ENCODE assay signal across 8 mouse cellular contexts in the genomic region with DNA sequence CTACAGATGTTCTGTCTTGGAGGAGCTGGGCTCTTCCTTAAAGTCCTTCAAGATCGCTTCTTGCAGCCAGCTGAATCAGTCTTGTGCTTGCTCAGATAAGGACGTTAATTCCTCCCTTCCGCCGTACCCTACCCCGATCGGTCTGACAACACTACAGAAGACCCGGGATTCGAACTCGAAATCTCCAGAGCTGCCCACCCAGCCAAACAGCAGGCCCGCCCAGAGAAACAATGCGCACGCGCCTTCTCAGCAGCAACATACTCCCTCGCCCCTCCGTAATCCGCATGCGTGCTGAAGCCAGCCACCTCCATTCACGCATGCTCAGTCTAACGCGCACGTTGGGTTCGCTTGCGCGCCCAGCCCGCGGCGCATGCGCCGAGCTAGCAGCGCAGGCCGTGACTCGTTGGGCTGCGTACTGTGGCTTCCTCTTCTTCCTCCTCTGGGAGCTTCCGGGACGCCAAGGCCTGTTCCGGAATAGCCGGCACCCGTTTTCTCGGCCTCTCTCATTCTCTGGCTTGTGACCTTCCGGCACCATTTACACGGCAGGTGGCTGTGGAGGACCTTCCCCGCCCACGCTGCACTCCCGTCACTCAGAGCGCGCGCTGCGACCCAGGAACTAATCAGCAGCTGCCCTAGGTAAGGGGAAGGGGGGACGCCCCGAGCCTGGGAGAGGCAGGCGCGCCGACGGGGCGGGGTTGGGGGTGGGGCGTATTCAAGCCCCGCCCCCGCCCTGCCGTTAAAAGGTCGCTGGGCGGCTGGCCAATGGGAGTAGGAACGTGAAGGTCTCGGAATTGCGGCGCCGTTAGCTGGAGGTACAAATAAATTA. TPM values are rescaled to one million over a fixed set of nuclear protein-coding genes. Genes with fewer than 3 reads are reported as not detected.
DNase-seq lines count a peak whose midpoint lies in the region; ATAC-seq and TF ChIP-seq lines count a peak whose summit lies in the region.

Gene Smg9 (plus strand): TSS at position 364 of the 826 bp plus-strand sequence.

- peak within 1 kb of the TSS; percentile 58 for H3K4me2 ChIP-seq in heart, embryonic 14.5 days (ENCODE audit: low read length)
- peak within 1 kb of the TSS; percentile 90 for H3K4me2 ChIP-seq in liver, embryonic 14.5 days (ENCODE audit: low read depth)
- peak within 1 kb of the TSS; percentile 58 for H3K4me2 ChIP-seq in neural tube, embryonic 11.5 days (ENCODE audit: low read depth)
- H3K4me2 ChIP-seq in stomach, postnatal 0 days (replicated peaks; ENCODE audit: low read depth) = peak within 1 kb of the TSS; percentile 55

- H3K36me3 ChIP-seq in heart, embryonic 14.5 days (ENCODE audit: control insufficient read depth, insufficient read depth, low read length) = peaks cover 24% of the 10 kb centered on the region
- no peaks in the 10 kb centered on the region; the same call in 1 of the 2 replicates for H3K36me3 ChIP-seq in liver, embryonic 14.5 days (replicated peaks; ENCODE audit: control insufficient read depth, insufficient read depth, low read depth)
- H3K36me3 ChIP-seq in neural tube, embryonic 11.5 days (ENCODE audit: control insufficient read depth, insufficient read depth, low read length) = peaks cover 4% of the 10 kb centered on the region; the same call in 1 of the 2 replicates
- H3K36me3 ChIP-seq in stomach, postnatal 0 days (ENCODE audit: control insufficient read depth, insufficient read depth, low read length) = no peaks in the 10 kb centered on the region

- ATAC-seq in CD4-positive, CD25-positive, alpha-beta regulatory T cell, adult 4 months = peak; percentile 90
- ATAC-seq in heart, embryonic 14.5 days (ENCODE audit: insufficient number of reproducible peaks, insufficient read depth, low FRiP score, low read depth) = peak; percentile 96
- peak; percentile 87 for ATAC-seq in liver, embryonic 14.5 days (ENCODE audit: insufficient read depth)
- ATAC-seq in neural tube, embryonic 11.5 days (ENCODE audit: insufficient read depth, low FRiP score, low TSS enrichment) = peak; percentile 92
- ATAC-seq in stomach, postnatal 0 days (ENCODE audit: low FRiP score, low TSS enrichment) = peak; percentile 97

- TF ChIP-seq CTCF in liver, embryonic 14.5 days (IDR thresholded peaks at IDR 0.05; ENCODE audit: low read depth) = no peak
- TF ChIP-seq CTCF in stomach, postnatal 0 days (IDR thresholded peaks at IDR 0.05; ENCODE audit: low read depth) = no peak

- H3K27me3 ChIP-seq in heart, embryonic 14.5 days (ENCODE audit: control insufficient read depth, insufficient read depth, low read length) = no peaks in the 10 kb centered on the region
- H3K27me3 ChIP-seq in liver, embryonic 14.5 days (ENCODE audit: control insufficient read depth, insufficient read depth, low read length) = no peaks in the 10 kb centered on the region
- no peaks in the 10 kb centered on the region for H3K27me3 ChIP-seq in neural tube, embryonic 11.5 days (ENCODE audit: control insufficient read depth, insufficient read depth, low read length)
- H3K27me3 ChIP-seq in stomach, postnatal 0 days (ENCODE audit: control insufficient read depth, insufficient read depth, low read length) = no peaks in the 10 kb centered on the region

- H3K27ac ChIP-seq in heart, embryonic 14.5 days (replicated peaks in 1 of 2; ENCODE audit: control insufficient read depth in 1 of 2, insufficient read depth in 1 of 2, low read depth in 2 of 2, low read length in 2 of 2) = peak within 1 kb of the TSS; percentile 97 to 99
- H3K27ac ChIP-seq in liver, embryonic 14.5 days = peak within 1 kb of the TSS; percentile 92
- peak within 1 kb of the TSS; percentile 91 for H3K27ac ChIP-seq in neural tube, embryonic 11.5 days (ENCODE audit: low read depth, low read length)
- H3K27ac ChIP-seq in stomach, postnatal 0 days (replicated peaks) = peak within 1 kb of the TSS; percentile 98

- peak within 1 kb of the TSS; percentile 76 for H3K9ac ChIP-seq in heart, embryonic 14.5 days (ENCODE audit: low read length)
- H3K9ac ChIP-seq in liver, embryonic 14.5 days (replicated peaks) = peak within 1 kb of the TSS; percentile 80
- peak within 1 kb of the TSS; percentile 75 for H3K9ac ChIP-seq in neural tube, embryonic 11.5 days (ENCODE audit: low read length)
- H3K9ac ChIP-seq in stomach, postnatal 0 days (ENCODE audit: low read length) = peak within 1 kb of the TSS; percentile 79

- H3K4me1 ChIP-seq in heart, embryonic 14.5 days (ENCODE audit: control insufficient read depth in 2 of 2, insufficient read depth in 2 of 2, low read length in 2 of 2) = peaks cover 3% of the 10 kb centered on the region in 2 experiments; a peak in 2 of 4 replicates
- peaks cover 37 to 47% of the 10 kb centered on the region in 2 experiments for H3K4me1 ChIP-seq in liver, embryonic 14.5 days (replicated peaks; ENCODE audit: control insufficient read depth in 2 of 2, insufficient read depth in 2 of 2, low read length in 1 of 2)
- no peaks in the 10 kb centered on the region for H3K4me1 ChIP-seq in neural tube, embryonic 11.5 days (ENCODE audit: control insufficient read depth, insufficient read depth, low read length)
- H3K4me1 ChIP-seq in stomach, postnatal 0 days (replicated peaks; ENCODE audit: control insufficient read depth, insufficient read depth) = 0 out of 2 replicates have a peak, but pooled peaks cover 2% of the 10 kb centered on the region

- DNase-seq in c-Kit-negative CD71-positive TER-119-positive erythroid progenitor cells, embryonic 14.5 days (ENCODE audit: low read depth, low spot score) = peak; percentile 95
- DNase-seq in fibroblast of lung, adult 2 months (ENCODE audit: low read depth) = peak; percentile 99
- peak; percentile 98 for DNase-seq in kidney, postnatal 25 days
- peak; percentile 96 to 98 (median 97) for DNase-seq in liver, embryonic 14.5 days (ENCODE audit: low read depth in 3 of 3, low spot score in 3 of 3)
- DNase-seq in neural tube, embryonic 11.5 days (ENCODE audit: low spot score) = peak; percentile 98
- DNase-seq in stomach, postnatal 0 days (ENCODE audit: low spot score) = peak; percentile 97

- H3K4me3 ChIP-seq in heart, embryonic 14.5 days (ENCODE audit: control insufficient read depth in 1 of 2, insufficient read depth in 1 of 2, low read depth in 1 of 2, low read length in 2 of 2) = peak within 1 kb of the TSS; percentile 61 to 83
- peak within 1 kb of the TSS; percentile 68 to 74 for H3K4me3 ChIP-seq in liver, embryonic 14.5 days (ENCODE audit: insufficient read depth in 1 of 2, low read depth in 2 of 2, low read length in 2 of 2)
- peak within 1 kb of the TSS; percentile 61 for H3K4me3 ChIP-seq in neural tube, embryonic 11.5 days (ENCODE audit: low read depth, low read length)
- peak within 1 kb of the TSS; percentile 60 for H3K4me3 ChIP-seq in stomach, postnatal 0 days (ENCODE audit: low read depth, low read length)

- TF ChIP-seq EP300 in liver, embryonic 14.5 days (IDR thresholded peaks at IDR 0.05; ENCODE audit: low read depth) = no peak
- TF ChIP-seq EP300 in stomach, postnatal 0 days (optimal IDR thresholded peaks at IDR 0.05) = no peak

- WGBS in heart, embryonic 14.5 days = 3% methylated on average over 66 of the region's 66 CpGs
- under 1% methylated on average over 65 of the region's 66 CpGs for WGBS in liver, embryonic 14.5 days (ENCODE audit: insufficient replicate concordance)
- WGBS in neural tube, embryonic 11.5 days = 2% methylated on average over 66 of the region's 66 CpGs
- WGBS in stomach, postnatal 0 days = 2% methylated on average over 66 of the region's 66 CpGs

- peaks cover 4% of the 10 kb centered on the region; the same call in 1 of the 2 replicates for H3K9me3 ChIP-seq in heart, embryonic 14.5 days (ENCODE audit: control insufficient read depth, low read length)
- H3K9me3 ChIP-seq in liver, embryonic 14.5 days (ENCODE audit: control insufficient read depth, low read length) = no peaks in the 10 kb centered on the region
- no peaks in the 10 kb centered on the region; the same call in 1 of the 2 replicates for H3K9me3 ChIP-seq in neural tube, embryonic 11.5 days (ENCODE audit: control insufficient read depth, low read length)
- H3K9me3 ChIP-seq in stomach, postnatal 0 days (ENCODE audit: control insufficient read depth, low read length) = no peaks in the 10 kb centered on the region

RNA-seq across cellular contexts. Expression of gene Smg9, which starts in this region (rescaled TPM):
- 10 to 100 TPM; 27.9 to 29.4 TPM for polyA plus RNA-seq in CD4-positive, CD25-positive, alpha-beta regulatory T cell, adult 4 months (2017; shearing (Covaris generic))
- 18.4 and 20.7 TPM in 2 replicates for polyA plus RNA-seq in heart, embryonic 14.5 days (2014; fragmentation: Nextera tagmentation; extraction: Ambion mirVana)
- 20.6 and 22.2 TPM in 2 replicates for polyA plus RNA-seq in liver, embryonic 14.5 days (2012; rRNA removed)
- 11.2 and 11.8 TPM in 2 replicates for polyA plus RNA-seq in liver, embryonic 14.5 days (2014; fragmentation: Nextera tagmentation; extraction: Ambion mirVana)
- 21.8 and 27.3 TPM in 2 replicates for polyA plus RNA-seq in neural tube, embryonic 11.5 days (2014; fragmentation: Nextera tagmentation; extraction: Ambion mirVana)
- polyA plus RNA-seq in stomach, postnatal 0 days (2015; fragmentation: Nextera tagmentation; extraction: Ambion mirVana) = 14.1 and 14.4 TPM in 2 replicates

Comparison
In these comparisons a context has a peak if more than half of its experiments do, and no peak if none do; other contexts are left out.
1. Peak in every context shown above with its lines: DNase-seq, ATAC-seq, H3K4me3 ChIP-seq and H3K27ac ChIP-seq.